Mouse (Mus musculus): ENCODE measurements around the gene Rsph4a. TPM values are rescaled to one million over a fixed set of nuclear protein-coding genes. Genes with fewer than 3 reads are reported as not detected.

Rsph4a gene
- total RNA-seq (2012; rRNA removed), result 1.7 and 2.0 TPM in 2 replicates

DNA sequence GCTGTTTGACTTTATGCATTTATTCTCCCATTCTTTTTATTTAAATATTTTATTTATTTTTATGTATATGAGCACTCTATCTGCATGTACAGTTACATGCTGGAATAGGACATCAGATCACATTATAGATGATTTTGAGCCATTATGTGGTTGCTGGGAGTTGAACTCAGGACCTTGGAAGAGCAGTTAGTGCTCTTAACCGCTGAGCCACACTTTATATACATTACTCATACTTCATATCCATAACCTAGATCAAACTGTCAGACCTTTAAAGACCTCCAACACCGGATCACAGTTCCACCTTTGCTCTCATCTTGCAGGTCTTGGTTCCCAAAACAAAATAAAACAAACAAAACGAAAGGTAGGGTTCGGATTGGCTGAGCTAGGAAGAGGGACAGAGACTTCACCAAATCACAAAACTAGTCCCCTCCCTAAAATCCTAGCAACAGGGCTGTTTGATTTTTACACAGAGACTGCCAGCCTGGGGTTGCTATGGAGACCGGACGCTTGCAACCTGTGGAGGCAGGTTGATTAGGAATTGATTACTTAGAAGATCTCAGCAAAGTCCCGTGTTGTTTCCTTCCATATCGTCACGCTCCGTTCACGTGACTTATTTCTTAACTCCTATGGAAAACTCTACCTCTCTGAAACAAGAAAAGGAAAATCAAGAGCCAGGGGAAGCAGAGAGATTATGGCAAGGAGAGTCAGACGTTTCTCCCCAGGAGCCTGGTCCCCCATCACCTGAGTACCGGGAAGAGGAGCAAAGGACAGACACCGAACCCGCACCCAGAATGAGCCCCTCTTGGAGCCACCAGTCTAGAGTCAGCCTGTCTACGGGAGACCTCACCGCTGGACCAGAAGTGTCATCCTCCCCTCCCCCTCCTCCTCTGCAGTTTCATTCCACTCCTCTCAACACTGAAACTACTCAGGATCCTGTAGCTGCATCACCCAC is at the start of gene Rsph4a:
Rsph4a (plus strand) TSS at position 582 of the 952 bp plus-strand sequence.
- H3K36me3 ChIP-seq (ENCODE audit: control insufficient read depth, insufficient read depth, low read length, poor library complexity, severe bottlenecking), result no peaks in the 10 kb centered on the region
- peak; percentile 81 for DNase-seq (ENCODE audit: low read depth, low spot score)
- H3K9me3 ChIP-seq (ENCODE audit: control insufficient read depth, insufficient read depth, low read depth, low read length), result no peaks in the 10 kb centered on the region
- peak within 1 kb of the TSS; percentile 39 to 59 for H3K4me3 ChIP-seq (ENCODE audit: insufficient read depth in 1 of 2, low read depth in 1 of 2, low read length in 2 of 2, poor library complexity in 1 of 2, severe bottlenecking in 1 of 2)
- H3K9ac ChIP-seq (ENCODE audit: insufficient read depth, low read depth, low read length, poor library complexity, severe bottlenecking), result peak within 1 kb of the TSS; percentile 68; the same call in 1 of the 2 replicates
- TF ChIP-seq HCFC1 (IDR thresholded peaks at IDR 0.05; ENCODE audit: borderline replicate concordance, insufficient read depth, low read length) (0 out of 2 replicates have a peak, but pooled peaks have one; percentile 23), MAFK (IDR thresholded peaks at IDR 0.05; ENCODE audit: insufficient read depth, low read depth, low read length) (no peak), ZC3H11A (IDR thresholded peaks at IDR 0.05; ENCODE audit: borderline replicate concordance, low read depth, low read length) (no peak), CHD2 (IDR thresholded peaks at IDR 0.05; ENCODE audit: low read depth, low read length) (peak; percentile 93), ZNF384 (IDR thresholded peaks at IDR 0.05; ENCODE audit: low read depth, low read length) (no peak)
- in situ Hi-C loops (cut with MboI; ENCODE audit: low sequenced_read_pairs in 2 of 2, unreplicated experiment in 2 of 2), result no loop called here
- H3K27ac ChIP-seq (ENCODE audit: insufficient read depth, low read depth, low read length, poor library complexity, severe bottlenecking), result peak within 1 kb of the TSS; percentile 94
- no peaks in the 10 kb centered on the region; a peak in 1 of 4 replicates for H3K4me1 ChIP-seq (ENCODE audit: control insufficient read depth in 2 of 2, insufficient read depth in 2 of 2, low read length in 2 of 2, poor library complexity in 1 of 2)

DNA sequence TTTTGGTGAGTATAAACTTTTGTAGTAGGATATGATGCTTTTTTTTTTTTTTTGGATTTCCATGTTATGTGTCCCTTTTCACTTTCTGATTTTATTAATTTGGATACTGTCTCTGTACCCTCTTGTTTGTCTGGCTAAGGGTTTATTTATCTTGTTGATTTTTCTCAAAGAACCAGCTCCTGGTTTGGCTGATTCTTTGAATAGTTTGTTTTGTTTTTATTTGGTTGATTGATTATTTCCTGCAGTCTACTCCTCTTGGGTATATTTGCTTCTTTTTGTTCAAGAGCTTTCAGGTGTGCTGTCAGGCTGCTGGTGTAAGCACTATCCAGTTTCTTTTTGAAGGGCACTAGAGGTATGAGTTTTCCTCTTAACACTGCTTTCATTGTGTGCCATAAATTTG is 47.5 kb upstream of the Rsph4a start, which contains the start of gene Sult3a1:
Sult3a1 (plus strand) TSS at position 301 of the 400 bp plus-strand sequence.
- no peak for TF ChIP-seq HCFC1 (IDR thresholded peaks at IDR 0.05; ENCODE audit: borderline replicate concordance, insufficient read depth, low read length)
- no peak for TF ChIP-seq ZNF384 (IDR thresholded peaks at IDR 0.05; ENCODE audit: low read depth, low read length)
- no peak for TF ChIP-seq CHD2 (IDR thresholded peaks at IDR 0.05; ENCODE audit: low read depth, low read length)
- no peak for TF ChIP-seq MAFK (IDR thresholded peaks at IDR 0.05; ENCODE audit: insufficient read depth, low read depth, low read length)
- TF ChIP-seq ZC3H11A (IDR thresholded peaks at IDR 0.05; ENCODE audit: borderline replicate concordance, low read depth, low read length), result no peak
- H3K36me3 ChIP-seq (ENCODE audit: control insufficient read depth, insufficient read depth, low read length, poor library complexity, severe bottlenecking), result no peaks in the 10 kb centered on the region
- in situ Hi-C loops (cut with MboI; ENCODE audit: low sequenced_read_pairs in 2 of 2, unreplicated experiment in 2 of 2), result no loop called here
- no peaks in the 10 kb centered on the region for H3K4me1 ChIP-seq (ENCODE audit: control insufficient read depth in 2 of 2, insufficient read depth in 2 of 2, low read length in 2 of 2, poor library complexity in 1 of 2)
- no peaks in the 10 kb centered on the region for H3K9me3 ChIP-seq (ENCODE audit: control insufficient read depth, insufficient read depth, low read depth, low read length)
- H3K27ac ChIP-seq (ENCODE audit: insufficient read depth, low read depth, low read length, poor library complexity, severe bottlenecking), result no peak within 1 kb of the TSS
- no peak within 1 kb of the TSS for H3K9ac ChIP-seq (ENCODE audit: insufficient read depth, low read depth, low read length, poor library complexity, severe bottlenecking)
- DNase-seq (ENCODE audit: low read depth, low spot score), result no peak
- no peak within 1 kb of the TSS for H3K4me3 ChIP-seq (ENCODE audit: insufficient read depth in 1 of 2, low read depth in 1 of 2, low read length in 2 of 2, poor library complexity in 1 of 2, severe bottlenecking in 1 of 2)

DNA sequence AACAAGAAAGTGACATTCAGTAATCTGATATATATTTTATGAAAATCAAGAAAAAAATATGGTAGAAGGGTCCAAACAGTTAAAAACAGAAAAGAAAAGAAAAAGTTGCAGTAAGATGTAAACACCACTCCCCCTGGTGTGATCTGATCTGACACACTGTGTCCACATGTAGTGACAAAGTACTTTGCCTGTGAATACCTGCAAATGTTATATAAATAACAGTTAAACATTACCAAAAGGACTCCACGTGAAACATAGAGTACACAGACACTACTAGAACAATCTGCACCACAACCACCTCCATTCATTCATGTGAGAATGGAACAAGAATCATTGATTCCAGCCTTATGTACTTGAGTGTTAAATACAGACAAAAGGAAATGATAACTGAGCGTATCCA is 38.9 kb upstream of the Rsph4a start:
- DNase-seq (ENCODE audit: low read depth, low spot score), result no peak
- in situ Hi-C loops (cut with MboI; ENCODE audit: low sequenced_read_pairs in 2 of 2, unreplicated experiment in 2 of 2), result no loop called here
- Histone ChIP-seq H3K9ac (ENCODE audit: insufficient read depth, low read depth, low read length, poor library complexity, severe bottlenecking) (no peak overlapping the region), H3K4me1 (ENCODE audit: control insufficient read depth in 2 of 2, insufficient read depth in 2 of 2, low read length in 2 of 2, poor library complexity in 1 of 2) (peaks cover 0 to 2% of the 10 kb centered on the region in 2 experiments; a peak in 1 of 4 replicates), H3K27ac (ENCODE audit: insufficient read depth, low read depth, low read length, poor library complexity, severe bottlenecking) (no peak overlapping the region), H3K4me3 (ENCODE audit: insufficient read depth in 1 of 2, low read depth in 1 of 2, low read length in 2 of 2, poor library complexity in 1 of 2, severe bottlenecking in 1 of 2) (no peak overlapping the region), H3K9me3 (ENCODE audit: control insufficient read depth, insufficient read depth, low read depth, low read length) (no peaks in the 10 kb centered on the region), H3K36me3 (ENCODE audit: control insufficient read depth, insufficient read depth, low read length, poor library complexity, severe bottlenecking) (no peaks in the 10 kb centered on the region)
- TF ChIP-seq ZNF384 (IDR thresholded peaks at IDR 0.05; ENCODE audit: low read depth, low read length) (no peak), CHD2 (IDR thresholded peaks at IDR 0.05; ENCODE audit: low read depth, low read length) (no peak), HCFC1 (IDR thresholded peaks at IDR 0.05; ENCODE audit: borderline replicate concordance, insufficient read depth, low read length) (no peak), ZC3H11A (IDR thresholded peaks at IDR 0.05; ENCODE audit: borderline replicate concordance, low read depth, low read length) (no peak), MAFK (IDR thresholded peaks at IDR 0.05; ENCODE audit: insufficient read depth, low read depth, low read length) (no peak)

DNA sequence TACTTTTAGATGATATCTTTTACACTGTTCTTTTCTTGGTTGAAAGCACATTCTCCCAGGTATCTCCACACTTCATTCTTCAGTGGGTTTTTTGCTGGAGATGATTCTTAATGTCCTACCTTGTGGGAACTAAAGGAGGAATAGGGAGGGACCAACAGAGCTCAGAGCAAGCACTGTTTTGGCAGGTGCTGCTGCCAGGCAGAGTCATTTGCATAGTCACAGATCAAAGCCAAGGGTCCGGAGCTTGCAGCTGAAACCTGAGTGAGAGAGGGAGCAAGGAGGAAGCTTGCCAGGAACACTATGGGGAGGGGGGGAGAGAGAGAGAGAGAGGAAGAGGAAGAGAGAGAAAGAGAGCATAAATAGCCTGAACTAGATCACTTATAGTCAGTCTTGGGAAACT is 34.5 kb upstream of the Rsph4a start:
- in situ Hi-C loops (cut with MboI; ENCODE audit: low sequenced_read_pairs in 2 of 2, unreplicated experiment in 2 of 2), result no loop called here
- TF ChIP-seq ZNF384 (IDR thresholded peaks at IDR 0.05; ENCODE audit: low read depth, low read length) (no peak), ZC3H11A (IDR thresholded peaks at IDR 0.05; ENCODE audit: borderline replicate concordance, low read depth, low read length) (no peak), MAFK (IDR thresholded peaks at IDR 0.05; ENCODE audit: insufficient read depth, low read depth, low read length) (no peak), HCFC1 (IDR thresholded peaks at IDR 0.05; ENCODE audit: borderline replicate concordance, insufficient read depth, low read length) (no peak), CHD2 (IDR thresholded peaks at IDR 0.05; ENCODE audit: low read depth, low read length) (no peak)
- Histone ChIP-seq H3K4me3 (ENCODE audit: insufficient read depth in 1 of 2, low read depth in 1 of 2, low read length in 2 of 2, poor library complexity in 1 of 2, severe bottlenecking in 1 of 2) (no peak overlapping the region), H3K27ac (ENCODE audit: insufficient read depth, low read depth, low read length, poor library complexity, severe bottlenecking) (no peak overlapping the region), H3K9me3 (ENCODE audit: control insufficient read depth, insufficient read depth, low read depth, low read length) (no peaks in the 10 kb centered on the region), H3K4me1 (ENCODE audit: control insufficient read depth in 2 of 2, insufficient read depth in 2 of 2, low read length in 2 of 2, poor library complexity in 1 of 2) (peaks cover 0 to 2% of the 10 kb centered on the region in 2 experiments; a peak in 1 of 4 replicates), H3K9ac (ENCODE audit: insufficient read depth, low read depth, low read length, poor library complexity, severe bottlenecking) (no peak overlapping the region), H3K36me3 (ENCODE audit: control insufficient read depth, insufficient read depth, low read length, poor library complexity, severe bottlenecking) (no peaks in the 10 kb centered on the region)
- DNase-seq (ENCODE audit: low read depth, low spot score), result no peak
